Mouse (Mus musculus): ENCODE data around the gene Tspan18.

GRCm38 (mm10) chr2:93220447-93220846 is 113.9 kb downstream of the Tspan18 start:
- peak in 1 of 2 experiments; percentile 59; a peak in 2 of 4 replicates for TF ChIP-seq CTCF (conservative IDR thresholded peaks at IDR 0.05 in 1 of 2, IDR thresholded peaks at IDR 0.05 in 1 of 2; ENCODE audit: low read depth in 2 of 2, low read length in 2 of 2)
- TF ChIP-seq HCFC1 (IDR thresholded peaks at IDR 0.05; ENCODE audit: low read depth, low read length), result no peak
- TF ChIP-seq POLR2AphosphoS2 (IDR thresholded peaks at IDR 0.05; ENCODE audit: low read depth, low read length), result no peak
- no peak for TF ChIP-seq POLR2A (IDR thresholded peaks at IDR 0.05; ENCODE audit: low read depth, low read length)
- TF ChIP-seq MYC (IDR thresholded peaks at IDR 0.05; ENCODE audit: low read depth, low read length), result no peak
- TF ChIP-seq E2F4 (IDR thresholded peaks at IDR 0.05; ENCODE audit: insufficient replicate concordance, low read depth, low read length), result no peak
- no peak for TF ChIP-seq UBTF (IDR thresholded peaks at IDR 0.05; ENCODE audit: low read depth, low read length)
- no peak for TF ChIP-seq EP300 (IDR thresholded peaks at IDR 0.05; ENCODE audit: low read length)
- TF ChIP-seq TBP (conservative IDR thresholded peaks at IDR 0.05; ENCODE audit: low read depth, low read length), result no peak
- no peak for TF ChIP-seq ELF1 (IDR thresholded peaks at IDR 0.05; ENCODE audit: low read depth, low read length)

All from CH12.LX (cell line).